Mouse (Mus musculus) NIH3T3 (cell line): Measurements from ENCODE around the gene Ebf1.

Source experiments
- DNase-seq: peaks from one replicate; pipeline ENCODE4 v3.0.0-alpha.2; 2012; ENCODE audit warnings: low read depth

The Ebf1 gene

GRCm38 (mm10) chr11:44899965-44900364, 282.8 kb downstream of the Ebf1 start:
- no peak for DNase-seq

GRCm38 (mm10) chr11:44900496-44900895, 283.4 kb downstream of the Ebf1 start:
- DNase-seq: no peak

- DNase-seq: no peak
Measured at GRCm38 (mm10) chr11:44901715-44902114, 284.6 kb downstream of the Ebf1 start.

GRCm38 (mm10) chr11:44902165-44902564, 285.0 kb downstream of the Ebf1 start:
- DNase-seq: peak; percentile 76

- no peak for DNase-seq
Measured at GRCm38 (mm10) chr11:44904121-44904520, 287.0 kb downstream of the Ebf1 start.

- no peak for DNase-seq
Measured at GRCm38 (mm10) chr11:44906456-44906855, 289.3 kb downstream of the Ebf1 start.

GRCm38 (mm10) chr11:44911765-44912164, 294.6 kb downstream of the Ebf1 start:
- no peak for DNase-seq

GRCm38 (mm10) chr11:44913806-44914205, 296.7 kb downstream of the Ebf1 start:
- no peak for DNase-seq

GRCm38 (mm10) chr11:44917059-44917458, 299.9 kb downstream of the Ebf1 start:
- DNase-seq: no peak

- no peak for DNase-seq
Measured at GRCm38 (mm10) chr11:44923138-44923537, 306.0 kb downstream of the Ebf1 start.

GRCm38 (mm10) chr11:44923868-44924508, 306.9 kb downstream of the Ebf1 start:
- no peak for DNase-seq

- no peak for DNase-seq
Measured at GRCm38 (mm10) chr11:44924896-44925295, 307.8 kb downstream of the Ebf1 start.

- peak; percentile 28 for DNase-seq
Measured at GRCm38 (mm10) chr11:44925806-44926525, 308.8 kb downstream of the Ebf1 start.

GRCm38 (mm10) chr11:44928403-44928802, 311.3 kb downstream of the Ebf1 start:
- no peak for DNase-seq

- DNase-seq: no peak
Measured at GRCm38 (mm10) chr11:44932942-44933483, 315.9 kb downstream of the Ebf1 start.

GRCm38 (mm10) chr11:44943781-44944180, 326.7 kb downstream of the Ebf1 start:
- peak; percentile 59 for DNase-seq

GRCm38 (mm10) chr11:44944401-44944800, 327.3 kb downstream of the Ebf1 start:
- peak; percentile 11 for DNase-seq

GRCm38 (mm10) chr11:44946618-44947017, 329.5 kb downstream of the Ebf1 start:
- peak; percentile 32 for DNase-seq

- peak; percentile 83 for DNase-seq
Measured at GRCm38 (mm10) chr11:44948541-44948940, 331.4 kb downstream of the Ebf1 start.

- DNase-seq: peak; percentile 10
Measured at GRCm38 (mm10) chr11:44949140-44949539, 332.0 kb downstream of the Ebf1 start.

GRCm38 (mm10) chr11:44950319-44950718, 333.2 kb downstream of the Ebf1 start:
- DNase-seq: no peak

- peak; percentile 55 for DNase-seq
Measured at GRCm38 (mm10) chr11:44951506-44951905, 334.4 kb downstream of the Ebf1 start.

- DNase-seq: no peak
Measured at GRCm38 (mm10) chr11:44953337-44953736, 336.2 kb downstream of the Ebf1 start.
